Mouse (Mus musculus): Measurements from ENCODE around the gene Ppp2r1b. TPM values are rescaled to one million over a fixed set of nuclear protein-coding genes. Genes with fewer than 3 reads are reported as not detected.
A peak's percentile ranks its signal among the peaks of the same experiment; 100 is the strongest.

Ppp2r1b gene
- total RNA-seq, 2 experiments from 2014 or later, result 14.3 to 16.8 TPM

DNA sequence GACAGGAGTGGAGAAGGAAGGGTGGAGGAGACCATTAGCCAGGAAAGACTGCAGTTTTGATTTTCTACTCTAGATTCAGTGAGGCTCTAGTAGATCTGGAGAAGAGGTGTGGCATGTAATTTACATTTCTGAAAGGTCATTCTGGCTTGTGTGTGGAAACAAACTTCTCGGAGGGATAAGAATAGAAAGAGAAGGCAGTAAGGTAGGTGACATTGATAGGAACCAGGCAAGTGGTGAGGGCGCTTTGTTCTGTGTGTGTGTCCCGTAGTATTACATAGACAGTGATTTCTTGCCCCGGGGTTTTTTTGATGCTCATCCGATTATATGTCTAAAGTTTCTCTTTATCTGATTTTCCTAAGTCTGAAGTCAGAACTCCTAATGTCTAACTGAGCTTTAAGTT is 19.8 kb downstream of the Ppp2r1b start:
- no peak for DNase-seq (ENCODE audit: low spot score in 2 of 2)

DNA sequence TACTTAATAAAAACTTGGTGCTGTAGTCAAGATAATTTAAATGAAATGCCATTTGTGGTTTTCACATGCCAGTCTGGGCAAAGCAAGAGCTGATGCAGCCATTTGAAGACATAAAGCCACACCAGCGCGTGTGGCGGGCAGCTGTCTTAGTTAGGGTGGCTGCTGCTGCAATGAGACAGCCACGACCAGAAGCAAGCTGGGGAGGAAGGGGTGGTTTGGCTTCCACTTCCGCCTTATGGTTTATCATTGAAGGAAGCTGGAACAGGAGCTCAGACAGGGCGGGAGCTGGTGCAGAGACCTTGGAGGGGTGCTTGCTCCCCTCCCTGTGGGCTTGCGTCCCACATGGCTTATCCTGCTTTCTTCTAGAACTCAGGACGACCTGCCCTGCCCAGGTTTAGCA is 20.7 kb downstream of the Ppp2r1b start:
- no peak for DNase-seq (ENCODE audit: low spot score in 2 of 2)

DNA sequence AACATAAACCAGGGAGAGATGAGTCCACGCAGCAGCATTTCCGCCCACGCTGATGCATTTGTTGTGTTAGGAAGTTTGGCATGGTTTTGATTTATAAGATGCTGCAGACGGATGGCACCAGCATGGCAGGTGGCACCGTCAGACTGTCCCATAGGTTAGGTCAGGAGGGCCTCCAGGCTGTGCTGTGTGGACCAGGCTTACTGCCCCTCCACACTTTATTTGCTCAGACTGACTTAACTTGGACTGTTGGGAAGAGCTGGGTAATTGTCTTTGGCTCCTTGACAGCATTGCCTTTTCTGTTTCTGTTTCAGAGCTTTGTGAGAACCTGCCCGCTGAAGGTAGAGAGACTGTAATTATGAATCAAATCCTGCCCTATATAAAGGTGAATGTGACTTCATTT is 21.9 kb downstream of the Ppp2r1b start:
- DNase-seq (ENCODE audit: low spot score in 2 of 2), result no peak

DNA sequence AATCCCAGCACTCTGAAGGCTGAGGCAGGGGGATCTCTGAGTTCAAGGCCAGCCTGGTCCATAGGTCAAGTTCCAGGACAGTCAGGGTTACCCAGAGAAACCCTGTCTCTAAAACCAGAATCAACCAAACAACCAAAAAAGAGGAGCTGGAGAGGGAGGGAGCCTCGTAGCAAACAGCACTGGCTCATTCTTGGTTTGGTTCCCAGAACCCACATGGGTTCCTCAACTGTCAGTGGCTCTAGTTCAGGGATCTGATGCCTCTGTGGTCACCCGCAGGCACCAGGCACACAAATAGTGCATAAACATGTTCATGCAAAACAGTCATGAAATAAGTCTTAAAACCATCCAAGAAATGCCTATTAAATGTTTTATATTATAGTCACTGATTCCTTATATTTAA is 23.1 kb downstream of the Ppp2r1b start:
- no peak for DNase-seq (ENCODE audit: low spot score in 2 of 2)

DNA sequence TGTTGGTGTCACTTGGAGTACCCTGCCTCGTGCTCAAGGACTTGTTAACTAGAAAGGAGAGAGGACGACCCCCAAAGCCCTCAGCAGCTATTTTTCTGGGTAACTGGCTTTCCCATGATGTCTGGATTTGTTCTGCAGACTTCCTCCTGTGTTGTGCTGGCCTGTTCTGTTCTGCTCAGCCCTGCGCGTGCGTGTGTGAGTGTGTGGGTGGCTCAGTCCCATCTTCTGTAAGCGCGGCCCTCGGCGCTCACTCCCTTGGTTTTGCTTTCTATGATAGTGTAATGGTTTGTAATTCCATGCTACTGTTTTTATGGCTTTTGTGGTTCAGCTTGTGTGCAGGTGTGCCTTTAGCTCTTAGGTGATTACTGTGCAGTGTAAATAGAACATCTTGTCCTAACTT is 28.1 kb downstream of the Ppp2r1b start:
- no peak for DNase-seq (ENCODE audit: low spot score in 2 of 2)

DNA sequence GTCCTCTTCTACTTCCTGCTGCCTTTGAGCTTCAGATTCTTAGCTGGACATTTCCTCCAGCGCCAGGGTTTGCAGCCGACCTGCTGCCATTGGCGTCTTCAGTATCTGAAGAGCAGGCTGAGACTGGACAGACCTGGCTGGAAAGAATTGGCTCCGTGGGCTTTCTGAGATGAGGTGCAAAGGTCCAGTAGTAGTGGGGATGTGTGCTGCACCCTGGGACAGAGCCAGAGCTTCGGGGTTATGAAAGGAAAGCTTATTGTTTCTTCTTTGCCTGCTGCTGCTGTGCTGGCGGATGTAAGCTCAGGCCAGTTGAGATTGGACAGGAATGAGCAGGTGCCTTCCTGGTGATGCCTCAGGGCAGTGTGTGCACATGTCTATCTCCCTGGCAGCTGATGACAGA is 28.9 kb downstream of the Ppp2r1b start:
- no peak for DNase-seq (ENCODE audit: low spot score in 2 of 2)

DNA sequence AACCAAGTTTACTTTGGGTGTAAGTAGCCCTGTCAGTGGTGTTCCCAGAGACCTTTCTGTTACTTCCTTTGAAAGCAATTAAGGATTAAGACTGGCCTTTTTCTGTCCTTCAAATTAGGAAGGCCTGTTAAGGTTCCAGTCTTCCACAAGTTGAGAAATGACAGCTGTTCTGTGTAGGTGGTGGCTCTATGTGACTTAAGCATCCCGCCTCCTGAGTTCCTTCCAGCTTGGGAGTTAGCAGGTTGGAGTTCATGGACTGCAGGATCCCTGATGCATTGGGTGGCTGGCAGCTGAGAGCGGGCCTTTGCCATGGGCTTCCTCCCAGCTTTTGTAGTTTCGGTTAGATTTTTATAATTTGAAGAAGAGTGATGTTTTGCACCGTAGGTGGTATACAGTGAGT is 30.4 kb downstream of the Ppp2r1b start:
- no peak for DNase-seq (ENCODE audit: low spot score in 2 of 2)

DNA sequence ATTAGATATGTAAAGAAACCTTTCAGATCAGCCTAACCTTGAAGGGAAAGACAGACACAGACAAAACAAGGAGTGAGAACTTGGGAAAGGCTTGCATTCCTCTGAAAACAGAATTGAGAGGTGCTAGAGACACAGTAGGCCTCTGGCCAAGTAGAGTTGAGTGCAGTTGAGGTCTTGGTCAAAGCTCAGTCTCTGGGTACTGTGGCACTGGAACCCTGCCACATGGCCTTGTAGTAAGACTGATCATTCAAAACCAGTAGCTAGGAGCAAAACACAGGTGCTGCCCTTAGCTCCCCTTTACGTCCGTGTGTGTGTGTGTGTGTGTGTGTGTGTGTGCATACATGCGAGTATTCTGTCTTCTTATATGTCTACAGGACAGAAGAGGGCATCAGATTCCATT is 31.2 kb downstream of the Ppp2r1b start:
- no peak for DNase-seq (ENCODE audit: low spot score in 2 of 2)

DNA sequence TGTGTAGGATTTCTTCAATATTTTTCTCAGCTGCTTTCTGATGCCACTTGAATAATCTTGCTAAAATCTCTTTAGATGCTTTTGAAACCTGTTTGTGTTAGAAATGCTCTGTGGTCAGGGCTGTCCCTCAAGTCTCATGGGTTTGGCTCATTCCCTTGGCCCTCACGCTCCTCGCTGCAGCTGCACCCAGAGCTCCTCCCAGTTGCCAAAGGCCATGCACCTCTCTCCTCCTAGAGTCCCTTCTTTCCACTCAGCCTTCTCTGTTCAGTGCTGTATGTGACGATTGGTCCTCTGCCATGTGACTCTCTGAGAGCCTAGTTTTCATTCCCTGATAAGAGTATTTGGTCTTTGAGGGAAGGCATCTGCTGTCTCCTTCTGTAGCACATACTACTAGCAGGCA is 32.3 kb downstream of the Ppp2r1b start:
- no peak for DNase-seq (ENCODE audit: low spot score in 2 of 2)

DNA sequence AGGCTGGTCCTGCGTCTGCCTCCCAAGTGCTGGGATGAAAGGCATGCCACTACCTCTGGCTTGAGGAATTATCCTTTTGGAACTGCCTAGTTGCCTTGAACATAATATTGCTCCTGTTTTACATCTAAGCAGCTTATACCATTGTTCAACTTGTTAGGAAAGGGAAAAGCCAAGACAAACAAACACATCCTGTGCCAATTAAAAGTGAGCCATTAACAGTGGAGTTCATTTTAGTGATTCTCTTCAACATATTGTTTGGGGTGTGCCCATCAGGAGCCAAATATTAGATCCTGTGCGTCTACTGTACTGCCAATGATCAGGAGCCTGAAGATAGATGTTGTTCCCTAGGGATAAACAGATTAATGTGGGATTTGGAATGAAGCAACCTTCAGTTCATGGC is 37.1 kb downstream of the Ppp2r1b start:
- DNase-seq (ENCODE audit: low spot score in 2 of 2), result no peak

DNA sequence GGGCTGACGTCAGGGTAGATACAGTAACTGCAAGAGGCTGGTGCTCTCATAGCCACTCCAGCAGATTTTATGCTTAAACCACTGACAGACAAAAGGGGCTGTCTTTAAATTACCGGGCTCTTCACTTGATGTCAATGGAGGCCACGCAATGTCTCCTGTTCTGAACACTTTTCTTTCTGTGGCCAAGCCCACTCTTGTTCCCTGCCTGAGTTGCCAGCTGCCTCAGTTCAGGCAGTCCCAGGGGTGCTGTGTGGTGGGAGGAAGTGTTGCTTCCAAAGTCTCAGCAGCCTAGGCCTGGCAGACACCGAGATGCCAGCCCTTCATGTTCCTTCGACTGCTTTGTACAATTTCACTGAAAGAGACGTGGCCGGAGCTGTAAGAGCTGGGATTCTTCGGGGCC is 39.0 kb downstream of the Ppp2r1b start:
- DNase-seq (ENCODE audit: low spot score in 2 of 2), result peak in 1 of 2 experiments; percentile 31

DNA sequence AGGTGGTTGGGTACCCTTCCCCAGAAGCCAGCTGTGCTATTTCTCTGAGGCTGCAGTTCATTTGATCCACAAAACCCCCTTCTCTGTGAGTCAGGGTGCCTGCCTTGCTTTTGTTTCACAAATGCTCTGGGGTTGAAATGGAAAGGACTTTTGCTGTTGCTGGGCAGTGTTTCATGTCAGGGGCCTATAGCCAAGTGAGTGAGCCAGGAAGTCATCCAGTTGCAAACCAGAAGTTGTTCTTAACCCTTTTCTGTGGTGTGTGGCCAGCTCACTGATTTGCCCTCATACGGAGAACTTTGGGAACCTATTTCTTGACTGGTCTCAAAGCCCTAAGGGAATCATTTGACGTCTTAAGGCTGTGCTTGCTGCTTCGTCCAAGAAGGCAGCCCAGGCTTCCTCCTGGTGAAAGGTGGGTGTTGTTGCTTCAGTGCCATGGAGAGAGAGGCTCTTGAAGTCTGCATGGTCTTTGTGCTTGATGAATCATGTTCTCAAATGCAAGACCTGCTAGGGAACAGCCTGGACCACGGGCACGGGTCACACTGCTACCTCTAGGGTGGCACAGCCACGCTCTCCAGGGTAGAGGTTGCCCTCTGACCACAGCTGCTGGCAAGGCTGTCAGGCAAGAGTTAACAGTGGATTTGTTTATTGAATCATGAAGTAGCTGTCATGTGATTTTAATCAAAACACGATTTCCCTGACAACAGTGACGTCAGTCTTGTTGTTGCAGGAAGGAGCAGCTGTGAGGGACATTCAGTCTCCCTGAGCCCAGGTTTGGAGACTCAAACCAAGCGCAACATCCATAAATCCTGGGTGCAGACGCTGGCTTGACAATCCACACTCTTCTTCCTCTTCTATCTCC is 39.9 kb downstream of the Ppp2r1b start:
- DNase-seq (ENCODE audit: low spot score in 2 of 2), result peak; percentile 45 to 74

DNA sequence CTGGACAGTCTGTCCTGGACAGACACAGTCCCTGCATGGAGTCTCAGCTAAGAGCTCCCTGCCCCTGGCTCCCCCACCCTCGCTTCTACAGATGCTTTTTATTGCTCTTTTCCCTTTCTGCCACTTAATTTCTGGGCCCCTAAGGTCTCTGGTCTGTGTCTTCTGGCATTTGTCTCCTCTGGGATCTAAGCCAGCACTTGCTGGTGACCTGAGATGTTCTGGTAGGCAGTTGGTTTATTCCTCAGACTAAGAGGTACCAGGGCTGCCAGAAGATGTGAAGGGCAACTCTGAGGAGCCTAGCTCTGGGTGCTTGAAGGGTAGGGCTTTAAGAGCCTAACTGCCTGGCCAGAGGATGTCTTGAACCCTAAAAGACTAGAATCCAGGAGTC is 40.5 kb downstream of the Ppp2r1b start:
- DNase-seq (ENCODE audit: low spot score in 2 of 2), result no peak

DNA sequence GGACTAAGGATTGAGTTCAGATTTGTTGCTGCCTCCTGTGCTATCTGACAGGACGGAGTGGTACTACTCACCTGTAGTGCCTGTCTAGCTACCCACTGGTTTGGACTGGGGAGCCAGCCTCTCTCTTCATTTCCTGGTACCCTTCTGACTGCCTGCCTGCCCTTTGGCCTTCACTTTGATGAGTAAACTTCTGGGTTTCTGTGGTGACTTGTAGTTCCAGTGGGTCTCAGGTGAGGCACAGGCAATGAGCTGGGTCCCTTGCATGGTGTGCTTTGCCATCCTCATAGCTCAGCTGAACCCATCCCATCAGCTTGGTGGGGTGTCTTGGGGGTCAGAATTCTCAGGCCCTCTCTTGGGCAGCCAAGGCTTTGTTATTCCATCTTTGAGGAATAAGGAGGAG is 41.8 kb downstream of the Ppp2r1b start:
- no peak for DNase-seq (ENCODE audit: low spot score in 2 of 2)

DNA sequence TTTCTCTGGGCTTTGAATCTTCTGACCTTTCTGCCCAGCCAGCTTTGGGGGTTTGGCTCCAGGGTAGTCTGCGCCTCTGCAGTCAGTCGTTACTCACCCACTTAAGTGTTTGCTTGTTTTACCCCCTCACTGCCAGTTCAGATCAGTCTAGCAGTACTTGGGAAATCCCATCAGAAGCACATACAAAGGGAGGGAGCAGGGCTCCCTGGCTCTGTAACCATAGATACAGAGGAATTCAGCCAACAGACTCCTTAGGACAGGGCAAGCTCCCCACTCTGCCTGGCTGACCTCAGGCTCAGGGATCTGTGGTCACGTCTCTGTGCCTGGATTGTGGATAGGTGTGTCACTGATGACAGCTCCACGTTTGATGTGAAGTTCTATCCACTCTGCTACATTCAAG is 42.2 kb downstream of the Ppp2r1b start:
- no peak for DNase-seq (ENCODE audit: low spot score in 2 of 2)

DNA sequence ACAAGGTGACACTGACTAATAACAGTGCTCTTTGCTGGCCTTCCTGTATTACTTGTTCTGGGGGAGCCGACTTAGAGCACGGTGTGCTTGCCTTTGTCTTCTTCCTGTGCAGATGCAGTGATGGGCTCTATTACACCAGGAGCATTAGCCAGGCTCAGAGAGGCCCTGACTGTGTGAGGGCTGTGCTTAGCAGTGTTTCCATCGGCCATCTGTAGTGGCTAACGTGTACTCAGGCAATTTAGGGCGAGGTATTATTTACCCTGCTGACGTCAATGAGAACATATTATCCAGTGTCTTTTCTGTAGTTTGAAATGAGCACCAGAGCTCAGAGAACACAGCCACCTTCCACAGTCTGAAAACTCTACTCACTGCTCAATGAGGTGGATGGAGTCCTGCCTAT is 44.1 kb downstream of the Ppp2r1b start:
- DNase-seq (ENCODE audit: low spot score in 2 of 2), result no peak

DNA sequence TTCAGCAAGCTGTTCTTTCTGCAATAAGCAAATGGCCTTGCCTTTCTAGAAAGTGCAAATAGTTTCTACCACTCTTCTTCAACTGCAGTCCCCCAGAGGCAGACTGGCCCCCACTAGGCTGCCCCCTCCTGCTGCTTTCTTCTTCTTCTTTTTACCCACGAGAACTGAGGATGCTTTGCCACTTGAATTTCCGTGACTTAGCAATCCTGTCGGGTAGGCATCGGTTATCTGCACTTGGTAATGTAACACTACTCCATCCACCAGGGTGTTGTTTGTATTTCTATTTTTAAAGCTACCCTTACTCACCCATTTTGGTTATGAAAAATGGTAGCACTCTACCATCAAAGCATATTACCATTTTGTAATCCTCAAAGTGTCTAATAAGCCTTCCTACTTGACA is 44.9 kb downstream of the Ppp2r1b start:
- no peak for DNase-seq (ENCODE audit: low spot score in 2 of 2)

DNA sequence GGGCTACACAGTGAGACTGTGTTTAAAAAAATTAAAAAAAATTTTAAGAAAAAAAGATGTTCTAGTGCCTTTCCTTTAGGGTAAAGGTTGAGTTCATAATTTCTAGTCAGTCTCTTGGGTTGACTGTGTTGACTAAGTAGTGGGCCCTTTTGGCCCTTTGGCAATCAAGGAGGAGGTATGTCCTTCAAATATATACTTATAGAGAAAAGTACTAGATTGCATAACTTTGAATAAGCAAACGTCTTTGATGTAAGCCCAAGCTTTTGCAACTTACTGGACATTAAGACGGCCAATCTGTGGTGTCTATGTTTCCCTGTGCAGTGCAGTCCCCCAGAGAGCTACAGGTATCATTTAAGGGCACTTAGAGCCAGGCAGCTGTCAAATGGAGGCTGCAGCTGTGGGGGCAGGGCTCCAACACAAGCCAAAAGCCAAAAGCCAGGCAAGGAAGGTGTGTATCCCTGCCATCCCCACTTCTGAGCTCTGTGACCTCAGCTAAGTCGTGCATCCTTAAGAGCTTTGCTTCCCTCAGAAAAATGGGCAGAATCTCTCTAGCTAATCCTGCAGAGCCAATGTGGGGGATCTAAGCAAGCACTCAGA is 45.5 kb downstream of the Ppp2r1b start:
- DNase-seq (ENCODE audit: low spot score in 2 of 2), result no peak

DNA sequence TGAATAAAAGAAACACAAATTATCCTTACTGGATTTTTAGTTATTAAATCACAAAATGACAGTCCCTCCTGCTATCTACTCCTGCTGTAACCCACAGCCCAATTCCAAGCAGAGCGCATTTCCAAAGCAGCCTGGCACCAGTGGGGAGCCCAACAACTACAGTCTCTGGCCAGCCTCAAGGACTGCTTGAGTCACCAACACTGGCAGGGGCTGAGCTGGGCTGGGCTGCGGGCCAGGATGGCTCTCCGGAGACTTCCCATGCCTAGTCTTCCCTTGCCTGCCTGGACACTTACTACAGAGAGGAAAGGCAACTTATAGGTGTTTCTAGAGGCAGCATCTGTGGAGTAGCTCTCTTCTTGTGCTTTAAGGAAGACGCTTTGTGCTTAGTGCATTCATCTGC is 48.6 kb downstream of the Ppp2r1b start:
- peak; percentile 50 to 74 for DNase-seq (ENCODE audit: low spot score in 2 of 2)

DNA sequence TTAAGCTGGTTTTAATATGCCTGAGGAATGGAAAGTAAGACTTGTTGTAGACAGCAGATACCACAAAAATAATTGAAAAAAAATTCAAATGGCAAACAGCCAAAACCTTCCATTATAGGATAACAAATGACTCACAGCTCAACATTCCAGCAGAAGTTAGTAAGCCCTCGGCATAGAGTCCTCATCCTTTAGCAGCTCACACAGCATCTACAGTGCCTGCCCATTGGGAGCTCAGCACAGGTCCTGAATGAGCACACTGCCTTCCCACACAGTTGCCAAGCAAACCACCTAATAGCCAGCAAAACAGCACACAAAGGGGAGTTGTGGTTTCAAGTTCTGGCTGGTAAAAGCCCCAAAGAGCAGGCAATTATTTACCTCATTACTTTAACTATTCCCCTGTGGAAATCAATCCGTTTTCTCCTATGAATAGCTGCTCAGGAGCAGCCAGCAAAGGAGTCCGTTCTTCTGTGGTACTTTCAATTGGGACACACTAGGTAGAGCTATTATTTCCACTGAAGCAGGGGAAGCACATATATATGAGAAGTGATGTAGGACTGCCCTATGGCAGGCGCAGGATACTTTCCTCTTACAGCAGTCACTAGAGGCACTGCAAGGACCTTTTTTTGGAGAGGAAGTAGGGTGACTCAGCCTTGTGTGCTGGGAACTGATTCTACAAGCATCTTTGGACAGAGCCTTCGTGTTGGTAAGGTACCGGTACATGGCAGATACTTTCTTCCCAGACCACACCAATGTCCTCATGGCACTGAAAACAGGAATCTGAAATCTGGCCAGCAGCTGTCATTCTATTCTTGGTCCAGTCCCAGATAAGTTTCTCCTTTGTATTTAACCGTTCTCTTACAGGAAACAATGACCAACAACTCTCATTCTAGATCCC is 55.2 kb downstream of the Ppp2r1b start:
- peak in 1 of 2 experiments; percentile 35 for DNase-seq (ENCODE audit: low spot score in 2 of 2)

DNA sequence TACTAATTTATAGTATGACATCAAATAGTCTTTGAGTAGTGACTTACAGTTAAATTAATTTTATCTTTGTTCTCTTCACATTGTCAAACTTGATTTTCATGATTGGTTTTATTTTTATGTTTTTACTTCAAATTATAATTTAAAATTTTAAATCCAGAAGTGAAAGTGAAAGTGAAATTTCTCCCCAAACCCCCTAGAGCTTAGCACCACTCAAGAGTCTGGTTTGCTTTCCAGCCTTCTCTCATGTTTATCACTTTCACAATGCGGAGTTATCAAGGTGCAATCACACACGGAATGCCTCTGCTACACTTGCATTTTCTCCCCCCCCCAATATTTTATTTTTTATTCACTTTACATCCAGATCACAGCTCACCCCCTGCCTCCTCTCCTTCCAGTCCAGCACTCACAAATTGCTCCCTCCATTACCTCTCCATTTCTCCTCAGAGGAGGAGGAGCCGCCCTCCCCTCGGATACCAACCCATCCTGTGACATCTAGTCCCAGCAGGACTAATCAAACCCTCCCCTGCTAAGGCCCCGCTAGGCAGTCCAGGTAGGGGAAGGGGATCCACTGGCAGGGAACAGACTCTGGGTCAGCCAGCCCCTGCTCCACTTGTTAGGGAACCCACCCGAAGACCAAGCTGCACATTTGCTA is 59.2 kb downstream of the Ppp2r1b start:
- DNase-seq (ENCODE audit: low spot score in 2 of 2), result no peak
